16 mouse cellular contexts compared by ENCODE assay signal in genomic region chr12:81857251-81857650, GRCm38 (mm10). TPM values are rescaled to one million over a fixed set of nuclear protein-coding genes. Genes with fewer than 3 reads are reported as not detected.
DNase-seq lines count a peak whose midpoint lies in the region; ATAC-seq and TF ChIP-seq lines count a peak whose summit lies in the region.
"Had no signal": no experiment of that assay in that cellular context is flagged by ENCODE, and none has a peak within 500 bp of the region (broad histone marks: within the 10 kb centered on the region; RNA-seq: fewer than 3 reads in every experiment).

No protein-coding gene starts in this region.

- H3K4me1 ChIP-seq in intestine, embryonic 15.5 days (replicated peaks), result peaks cover 32% of the 10 kb centered on the region
- peaks cover 12% of the 10 kb centered on the region for H3K4me1 ChIP-seq in intestine, postnatal 0 days (replicated peaks; ENCODE audit: control insufficient read depth, insufficient read depth, low read length)

- H3K9ac ChIP-seq in intestine, embryonic 15.5 days, result no peak overlapping the region
- H3K9ac ChIP-seq in intestine, postnatal 0 days (ENCODE audit: low read depth, low read length), result no peak overlapping the region
- H3K9ac ChIP-seq: hindbrain, embryonic 15.5 days; kidney, embryonic 15.5 days; liver, embryonic 14.5 days; midbrain, embryonic 12.5 days had no signal

- peak; percentile 38 to 82 for DNase-seq in adrenal gland, adult (ENCODE audit: inconsistent age in 2 of 2, low spot score in 1 of 2)
- no peak for DNase-seq in adrenal gland, adult 18-20 months (ENCODE audit: low spot score in 2 of 2)
- DNase-seq in embryo, embryonic 9.5 days (ENCODE audit: extremely low spot score), result peak; percentile 6
- DNase-seq in mesoderm, embryonic 11.5 days (ENCODE audit: low read depth, low spot score), result peak; percentile 51
- no peak for DNase-seq in right cerebral cortex, adult 18-20 months
- no peak for DNase-seq in layer of hippocampus, postnatal 14 days (ENCODE audit: low spot score in 2 of 2)
- DNase-seq: cerebellum, adult 11 months; right cerebral cortex, postnatal 25 days had no signal

- no peaks in the 10 kb centered on the region for H3K36me3 ChIP-seq in intestine, embryonic 15.5 days
- no peaks in the 10 kb centered on the region for H3K36me3 ChIP-seq in intestine, postnatal 0 days (ENCODE audit: control insufficient read depth, insufficient read depth)
- H3K36me3 ChIP-seq: hindbrain, embryonic 15.5 days; kidney, embryonic 15.5 days; midbrain, embryonic 12.5 days had no signal

- H3K27ac ChIP-seq in intestine, embryonic 15.5 days, result peak overlapping the region; percentile 33; the same call in 1 of the 2 replicates
- H3K27ac ChIP-seq in intestine, postnatal 0 days (ENCODE audit: low read depth, low read length), result no peak overlapping the region
- H3K27ac ChIP-seq: hindbrain, embryonic 15.5 days; kidney, embryonic 15.5 days; layer of hippocampus, adult 2 months; liver, embryonic 14.5 days; midbrain, embryonic 12.5 days had no signal

- 33% methylated on average over 4 of the region's 4 CpGs for WGBS in intestine, embryonic 15.5 days
- 34% methylated on average over 4 of the region's 4 CpGs for WGBS in intestine, postnatal 0 days

- no peak for ATAC-seq in intestine, embryonic 15.5 days
- ATAC-seq in intestine, postnatal 0 days, result no peak
- ATAC-seq: forebrain, embryonic 14.5 days had no signal

- no peak for TF ChIP-seq CTCF in intestine, postnatal 0 days (IDR thresholded peaks at IDR 0.05; ENCODE audit: low read depth)

- no peak overlapping the region for H3K4me3 ChIP-seq in intestine, embryonic 15.5 days (replicated peaks)
- no peak overlapping the region for H3K4me3 ChIP-seq in intestine, postnatal 0 days (ENCODE audit: low read depth, low read length)
- H3K4me3 ChIP-seq: hindbrain, embryonic 15.5 days; kidney, embryonic 15.5 days; layer of hippocampus, adult 2 months; midbrain, embryonic 12.5 days had no signal

- no peak overlapping the region for H3K4me2 ChIP-seq in intestine, embryonic 15.5 days (replicated peaks)
- no peak overlapping the region for H3K4me2 ChIP-seq in intestine, postnatal 0 days (replicated peaks; ENCODE audit: low read depth)
- H3K4me2 ChIP-seq: hindbrain, embryonic 15.5 days; kidney, embryonic 15.5 days; midbrain, embryonic 12.5 days had no signal

- no peaks in the 10 kb centered on the region for H3K27me3 ChIP-seq in intestine, embryonic 15.5 days (replicated peaks)
- no peaks in the 10 kb centered on the region for H3K27me3 ChIP-seq in intestine, postnatal 0 days (replicated peaks; ENCODE audit: control insufficient read depth, insufficient read depth, low read length)
- H3K27me3 ChIP-seq: kidney, embryonic 15.5 days had no signal

- no peaks in the 10 kb centered on the region for H3K9me3 ChIP-seq in intestine, embryonic 15.5 days
- H3K9me3 ChIP-seq in intestine, postnatal 0 days (ENCODE audit: control insufficient read depth), result no peaks in the 10 kb centered on the region
- H3K9me3 ChIP-seq: hindbrain, embryonic 15.5 days; kidney, embryonic 15.5 days; midbrain, embryonic 12.5 days had no signal

RNA-seq across cellular contexts. Expression of gene Pcnx, which starts 2.6 kb away (rescaled TPM):
- total RNA-seq in adrenal gland, adult 18-20 months (2021), result 10 to 100 TPM; 56.9 to 59.2 TPM
- 6.8 and 11.6 TPM in 2 replicates for polyA plus RNA-seq in intestine, embryonic 15.5 days (2015; fragmentation: Nextera tagmentation; extraction: Ambion mirVana)
- polyA plus RNA-seq in intestine, postnatal 0 days (2015; fragmentation: Nextera tagmentation; extraction: Ambion mirVana), result 11.0 and 12.4 TPM in 2 replicates
- total RNA-seq in layer of hippocampus, postnatal 14 days (2021), result 100 to 1,000 TPM in 1 of 2 experiments, 10 to 100 TPM in 1; 97.4 to 115 TPM

Comparison
In these comparisons a context has a peak if more than half of its experiments do, and no peak if none do; other contexts are left out.
1. DNase-seq: peak in adrenal gland, adult (2 of 2), embryo, embryonic 9.5 days (single experiment) and mesoderm, embryonic 11.5 days (single experiment); none in adrenal gland, adult 18-20 months (0 of 2), right cerebral cortex, adult 18-20 months (single experiment) and layer of hippocampus, postnatal 14 days (0 of 2).